Mouse (Mus musculus) G1E (cell line): ENCODE data around the gene Tmem209.

Experiments
- CTCF ChIP-seq: IDR thresholded peaks from 2 replicates; pipeline ENCODE4 v1.5.1; 2012; ENCODE audit warnings: low read depth, low read length, inconsistent platforms, mixed read lengths
- GATA1 ChIP-seq: IDR thresholded peaks from 2 replicates; pipeline ENCODE4 v1.6.1; 2012; ENCODE audit warnings: borderline replicate concordance, low read length, inconsistent platforms, mixed read lengths

GRCm38 (mm10) chr6:30460750-30461446 lies 48.7 kb downstream of the Tmem209 start:
- TF ChIP-seq GATA1 (no peak), CTCF (no peak)
